Mouse (Mus musculus) urinary bladder, postnatal 10 days (tissue): ENCODE results near the gene Elmo1.

ENCODE experiments used
- DNase-seq: peaks from one replicate; pipeline ENCODE4 v3.0.0; 2022; ENCODE audit warnings: low spot score

Elmo1 gene

DNA sequence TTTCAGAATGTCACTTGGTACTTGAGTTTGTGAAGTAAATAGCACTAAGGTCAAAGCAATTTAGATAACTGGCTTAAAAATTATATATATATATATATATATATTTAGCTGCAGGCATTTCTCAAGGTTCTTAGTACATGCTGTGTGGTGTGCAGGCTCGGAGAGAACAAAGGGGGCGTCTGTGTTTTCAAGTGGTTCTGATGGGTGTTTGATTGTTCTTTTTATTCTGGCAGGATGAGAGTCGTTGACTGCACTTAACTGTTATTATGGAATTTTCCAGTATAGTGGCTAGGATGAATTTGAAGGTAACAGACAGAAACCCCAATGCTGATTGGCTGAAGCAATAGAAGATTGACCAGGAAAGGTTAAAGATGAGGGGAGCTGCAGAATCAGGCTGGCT lies 33.6 kb downstream of the Elmo1 start:
- DNase-seq, result no peak

GRCm38 (mm10) chr13:20124965-20125364 lies 34.6 kb downstream of the Elmo1 start:
- DNase-seq, result no peak

DNA sequence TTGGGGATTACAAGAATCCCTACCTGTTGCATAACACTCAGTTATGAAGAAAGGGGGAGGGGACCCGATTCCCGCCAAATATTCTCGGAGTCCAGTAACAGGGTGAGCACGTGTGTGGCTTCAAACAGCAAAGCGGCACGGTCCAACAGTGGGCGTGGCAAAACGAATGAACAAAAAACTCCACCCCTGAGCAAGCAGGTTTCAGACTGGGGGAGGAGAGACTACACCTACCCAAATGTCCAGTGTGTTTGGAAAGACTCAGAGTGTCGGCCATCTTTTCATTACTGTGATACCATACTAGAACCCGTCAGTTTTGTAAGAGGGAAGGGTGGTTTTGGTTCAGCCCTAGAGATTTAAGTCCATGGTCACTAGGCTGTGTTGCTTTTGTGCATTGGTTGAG lies 35.4 kb downstream of the Elmo1 start:
- DNase-seq, result no peak

GRCm38 (mm10) chr13:20127553-20127952 lies 37.2 kb downstream of the Elmo1 start:
- no peak for DNase-seq

DNA sequence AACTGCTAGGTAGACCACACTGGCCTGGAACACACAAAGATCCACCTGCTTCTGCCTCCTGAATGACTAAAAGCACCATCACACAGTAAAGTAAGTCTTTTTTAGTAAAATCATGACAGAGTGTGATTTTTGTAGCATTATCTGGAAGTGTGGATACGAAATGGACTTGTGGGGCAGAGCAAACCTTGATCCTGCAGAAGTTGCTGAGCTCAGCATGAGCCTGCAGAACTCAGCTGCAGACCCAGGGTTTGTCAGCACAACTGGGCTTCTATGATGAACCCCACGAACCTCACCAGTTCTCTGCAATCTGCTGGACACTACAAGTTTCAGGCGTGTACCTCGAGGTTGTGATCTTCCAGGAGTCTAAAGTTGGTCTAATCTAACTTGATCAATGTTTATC lies 37.7 kb downstream of the Elmo1 start:
- DNase-seq, result no peak

GRCm38 (mm10) chr13:20130731-20131130 lies 40.3 kb downstream of the Elmo1 start:
- no peak for DNase-seq

DNA sequence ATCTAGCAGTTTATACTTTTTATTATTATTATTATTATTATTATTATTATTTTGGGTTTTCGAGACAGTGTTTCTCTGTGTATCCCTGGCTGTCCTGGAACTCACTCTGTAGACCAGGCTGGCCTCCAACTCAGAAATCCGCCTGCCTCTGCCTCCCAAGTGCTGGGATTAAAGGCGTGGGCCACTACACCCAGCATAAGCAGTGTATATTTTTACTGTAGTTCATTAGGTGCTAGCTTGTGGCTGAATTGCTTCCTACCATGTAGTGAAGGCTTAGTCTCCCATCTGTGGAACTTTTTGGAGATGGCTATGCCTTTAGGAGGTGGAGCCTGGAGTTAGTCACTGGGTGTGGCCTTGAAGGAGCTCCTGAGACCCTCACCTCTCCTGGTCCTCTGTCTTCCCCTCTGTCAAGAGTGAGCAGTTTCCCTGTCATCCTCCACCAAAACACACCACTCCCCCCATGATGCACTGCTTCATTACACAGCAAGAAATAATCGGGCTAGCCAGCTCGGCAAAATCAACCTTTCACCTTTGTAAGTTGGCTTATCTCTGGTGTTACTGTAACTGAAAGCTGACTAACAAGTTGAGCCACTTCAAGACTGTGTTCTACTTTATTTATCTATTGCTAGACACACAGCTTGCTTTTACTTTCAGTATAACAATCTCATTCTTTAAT lies 41.1 kb downstream of the Elmo1 start:
- no peak for DNase-seq

- DNase-seq, result no peak
Measured at GRCm38 (mm10) chr13:20131998-20132371, 41.6 kb downstream of the Elmo1 start.

DNA sequence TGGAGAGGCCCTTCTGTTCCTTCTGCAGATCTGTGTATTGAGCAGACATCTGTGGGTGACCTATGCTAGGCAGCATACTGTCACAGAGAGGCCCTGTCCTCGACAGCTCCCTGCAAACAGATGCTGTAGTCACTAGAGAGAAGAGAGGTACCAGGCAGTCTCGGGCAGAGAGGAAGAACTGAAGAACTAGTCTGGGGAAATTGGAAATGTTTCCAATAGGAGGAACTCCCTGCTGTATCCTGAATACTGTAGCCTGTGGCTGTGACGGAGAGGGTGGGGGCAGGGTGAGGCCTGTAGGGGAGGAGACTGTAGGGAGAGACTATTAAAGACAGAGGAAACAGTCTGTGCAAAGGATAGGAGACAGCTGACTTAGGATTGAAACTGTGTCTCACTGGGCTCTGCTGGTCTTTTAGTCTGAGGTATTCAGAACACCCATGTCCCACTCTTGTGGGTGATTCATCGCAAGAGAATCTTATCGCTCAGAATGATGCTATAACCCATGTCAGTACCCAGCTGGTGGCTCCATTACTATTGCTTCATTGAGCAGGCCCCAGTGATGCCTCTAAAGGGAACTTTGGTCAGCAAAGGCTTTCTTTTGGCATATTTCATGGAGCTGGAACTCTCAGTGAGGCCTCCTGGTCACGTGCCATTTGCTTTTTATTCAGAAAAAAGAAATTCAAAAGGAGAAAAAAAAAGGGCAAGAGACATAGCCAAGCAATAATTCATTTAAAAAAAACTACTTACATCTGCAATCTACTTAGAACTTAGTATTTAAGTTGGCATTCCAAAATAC lies 43.4 kb downstream of the Elmo1 start:
- no peak for DNase-seq

DNA sequence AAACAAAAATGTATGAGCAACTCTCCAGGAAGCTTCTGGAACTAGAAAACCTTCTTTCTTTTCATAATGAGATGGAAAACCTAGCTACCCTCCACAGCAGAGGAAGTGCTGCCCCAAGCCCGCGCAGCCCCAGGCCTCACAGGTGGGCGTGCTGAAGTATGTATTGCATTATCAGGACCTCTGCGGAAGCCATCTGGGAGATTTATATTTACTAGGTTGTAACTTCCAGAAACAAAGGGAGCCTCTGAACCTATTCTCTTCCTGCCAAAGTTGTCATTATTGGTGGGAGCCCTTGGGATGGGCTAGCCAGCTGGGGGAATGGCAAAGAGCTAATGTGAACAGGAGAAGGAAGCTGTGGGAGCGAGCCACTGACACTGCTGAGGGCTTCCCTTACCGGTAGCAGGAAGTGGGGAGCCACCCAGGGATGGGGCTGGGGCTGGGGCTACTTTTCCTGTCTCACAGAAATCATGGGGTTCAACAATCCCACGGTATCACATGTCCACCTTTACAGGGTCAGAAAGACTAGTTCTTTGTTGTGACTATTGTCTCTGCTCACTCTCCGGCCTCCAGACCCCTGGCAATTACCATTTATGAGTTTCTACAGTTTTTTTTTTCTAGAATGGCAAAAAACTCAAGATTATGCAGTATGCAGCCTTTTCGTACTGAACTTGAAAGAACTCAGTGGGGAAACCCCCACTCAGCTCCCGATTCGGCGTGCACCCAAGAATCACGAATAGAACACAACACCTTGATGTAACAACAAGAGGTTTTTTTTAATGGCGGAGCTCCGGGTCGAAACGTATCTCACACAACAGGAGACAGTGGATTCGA lies 44.2 kb downstream of the Elmo1 start:
- DNase-seq, result no peak

- no peak for DNase-seq
Measured at GRCm38 (mm10) chr13:20136753-20137152, 46.4 kb downstream of the Elmo1 start.

DNA sequence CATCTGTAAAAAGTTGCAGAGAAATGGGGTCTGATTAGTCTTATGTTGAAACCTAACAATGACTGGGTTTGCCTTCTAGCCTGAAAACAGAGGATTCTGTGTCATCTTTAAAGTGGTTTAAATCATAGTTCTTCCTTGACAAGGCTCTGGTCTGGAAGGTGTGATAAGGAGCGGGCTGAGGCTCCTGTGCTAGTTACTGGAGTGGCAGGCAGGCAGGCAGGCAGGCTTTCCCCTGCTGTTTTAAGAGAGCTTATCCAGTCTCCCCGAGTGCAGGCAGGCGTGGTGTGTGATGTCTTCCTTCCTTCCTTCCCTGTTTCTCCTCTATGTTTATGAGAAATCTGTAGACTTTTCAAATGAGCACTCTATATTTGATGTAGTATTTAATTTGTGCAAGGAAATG lies 48.1 kb downstream of the Elmo1 start:
- DNase-seq, result no peak

DNA sequence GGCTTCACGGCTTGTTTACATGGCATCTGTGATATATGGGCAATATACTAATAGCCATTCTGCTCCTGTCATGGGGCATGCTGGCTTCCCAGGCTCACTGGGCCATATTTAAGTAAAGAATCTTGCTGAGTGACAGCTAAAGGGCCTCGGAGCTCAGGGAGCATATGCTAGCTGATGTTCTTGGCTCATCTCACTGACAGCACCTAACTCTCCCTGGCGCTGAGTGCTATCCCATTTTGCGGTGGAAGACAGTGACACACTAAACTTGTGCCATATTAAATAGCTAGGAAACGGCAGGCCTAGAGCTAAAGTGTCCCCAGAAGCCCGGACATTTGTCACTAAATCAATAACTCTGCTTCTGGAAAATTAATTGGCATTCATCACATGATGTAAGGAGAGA lies 48.7 kb downstream of the Elmo1 start:
- no peak for DNase-seq

DNA sequence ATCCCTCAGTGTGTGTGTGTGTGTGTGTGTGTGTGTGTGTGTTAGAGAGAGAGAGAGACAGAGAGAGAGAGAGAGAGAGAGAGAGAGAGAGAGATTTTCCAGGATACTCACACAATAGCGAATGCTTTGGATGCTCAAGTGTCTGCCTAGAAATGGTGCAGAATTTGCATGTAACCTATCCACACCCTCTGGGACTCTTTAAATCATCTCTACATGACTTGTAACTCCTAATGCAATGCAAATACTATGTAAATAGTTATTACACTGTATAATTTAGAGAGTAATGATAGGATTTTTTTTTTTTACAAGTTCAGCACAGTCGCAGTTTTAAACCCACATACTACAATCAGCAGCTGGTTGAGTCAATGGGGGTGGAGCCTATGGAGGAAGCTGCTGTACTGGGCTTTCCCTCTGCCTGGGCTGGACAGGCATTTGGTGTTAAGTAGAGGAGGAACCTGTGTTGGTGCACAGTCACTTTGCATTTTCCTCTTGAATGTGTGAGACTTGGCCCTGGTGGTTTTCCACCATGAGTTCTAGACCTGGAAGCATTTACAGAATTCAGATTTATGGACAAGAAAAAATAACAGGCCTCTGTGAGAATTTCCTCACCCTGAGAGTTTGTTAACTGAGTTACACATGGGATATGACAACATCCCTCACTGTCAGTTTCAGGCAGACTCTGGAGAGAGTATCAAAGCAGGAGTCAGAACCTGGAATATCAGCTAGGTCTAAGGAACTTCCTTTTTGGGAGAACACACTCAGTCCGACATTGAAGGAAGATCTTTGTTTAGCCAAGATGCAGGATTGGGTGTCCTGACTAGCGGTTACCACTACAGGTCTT lies 49.6 kb downstream of the Elmo1 start:
- no peak for DNase-seq

DNA sequence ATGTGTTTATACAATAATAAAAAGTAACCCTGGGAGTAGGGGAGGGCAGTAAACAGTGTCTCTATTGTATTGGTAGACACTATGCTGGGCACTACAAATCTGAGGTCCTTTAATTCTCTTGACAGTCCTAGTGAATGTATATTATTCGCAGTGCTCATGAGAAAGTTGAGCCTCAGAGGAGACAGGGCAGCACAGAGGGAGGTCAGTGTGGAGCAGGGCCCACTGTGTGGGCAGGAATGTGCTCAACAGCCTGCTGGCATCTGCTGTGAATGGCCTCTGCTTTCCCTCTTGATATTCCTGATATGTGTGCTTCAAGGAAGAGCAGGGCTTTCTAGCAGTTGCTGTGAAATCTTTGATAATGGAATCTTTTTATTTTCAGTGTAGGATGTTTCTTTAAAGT lies 52.2 kb downstream of the Elmo1 start:
- no peak for DNase-seq

GRCm38 (mm10) chr13:20146848-20147247 lies 56.5 kb downstream of the Elmo1 start:
- no peak for DNase-seq

DNA sequence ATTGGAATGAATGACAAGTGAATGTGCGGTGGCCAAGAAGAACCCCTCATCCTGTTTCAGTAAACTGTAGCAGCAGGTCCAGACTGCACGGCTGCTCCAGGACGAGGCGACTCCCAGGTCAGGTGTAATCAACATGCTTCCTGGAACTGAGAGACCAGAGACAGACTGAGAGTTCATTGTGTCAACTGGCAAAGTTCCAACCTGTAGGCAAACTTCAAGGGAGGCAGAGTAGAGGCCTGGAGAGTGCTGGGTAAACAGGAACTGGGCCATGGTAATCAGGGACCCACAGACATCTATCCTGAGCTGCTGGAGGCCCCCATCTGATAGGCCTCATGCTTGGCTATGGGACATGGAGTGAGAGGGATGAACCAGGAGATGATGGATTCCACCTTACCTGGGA lies 57.3 kb downstream of the Elmo1 start:
- DNase-seq, result no peak

GRCm38 (mm10) chr13:20150130-20150835 lies 59.9 kb downstream of the Elmo1 start:
- no peak for DNase-seq

GRCm38 (mm10) chr13:20151302-20151978 lies 61.0 kb downstream of the Elmo1 start:
- DNase-seq, result no peak

- DNase-seq, result no peak
Measured at GRCm38 (mm10) chr13:20157059-20157458, 66.7 kb downstream of the Elmo1 start.

DNA sequence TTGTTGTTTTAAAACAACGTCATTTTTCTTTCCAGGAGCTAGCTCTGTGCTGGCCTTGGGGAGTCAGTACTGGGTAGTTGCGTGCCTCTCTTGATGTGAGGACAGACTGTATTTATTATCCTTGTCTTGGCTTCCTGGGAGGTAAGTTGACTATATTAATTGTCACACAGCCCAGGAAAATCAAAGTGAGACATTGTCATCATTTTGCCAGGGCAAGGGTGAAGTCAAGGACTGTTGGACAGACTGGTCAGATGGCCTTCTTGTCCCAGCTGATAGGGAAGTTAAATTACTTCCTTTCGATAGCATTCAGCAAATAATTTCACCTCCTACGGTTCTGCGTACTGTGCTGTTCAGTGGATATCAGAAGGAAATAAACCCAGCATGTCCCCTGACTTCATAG lies 67.1 kb downstream of the Elmo1 start:
- DNase-seq, result no peak
